Mouse (Mus musculus) kidney, adult 2 months (tissue): ENCODE measurements around the gene Aurkb.

Experiments
- CTCF ChIP-seq: fragments of 200-500 bp; conservative IDR thresholded peaks from 2 replicates; pipeline ENCODE4 v1.5.1; 2011; ENCODE audit warnings: low read depth, mild to moderate bottlenecking, control low read depth, low read length, moderate library complexity, mixed read lengths; ENCODE audit not compliant: insufficient read depth, insufficient read length
- POLR2A ChIP-seq: fragments of 200-500 bp; IDR thresholded peaks from one replicate; pipeline ENCODE4 v1.6.1; 2011; ENCODE audit warnings: low read depth, low read length, control low read depth

DNA sequence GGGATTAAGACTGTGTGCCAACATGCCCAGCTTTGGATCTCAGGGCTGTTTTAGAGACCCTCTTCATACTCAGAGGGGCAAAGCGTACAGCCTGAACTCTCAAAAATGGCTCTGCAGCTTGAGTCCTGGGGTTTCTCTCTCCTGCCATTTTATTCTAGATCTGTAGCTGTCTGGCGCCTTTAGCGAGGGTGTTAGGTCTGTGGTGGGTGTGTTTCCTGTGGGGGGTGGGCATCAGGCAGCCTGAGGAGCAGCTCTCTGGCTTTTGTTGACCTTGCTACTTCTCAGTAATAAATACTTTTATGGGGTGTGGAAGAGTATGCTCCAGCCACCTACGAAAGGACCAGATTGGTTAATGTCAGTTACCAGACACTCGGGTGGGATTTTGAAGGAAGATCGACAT lies 32.6 kb downstream of the Aurkb start:
- no peak for TF ChIP-seq CTCF
- TF ChIP-seq POLR2A, result no peak
